Mouse (Mus musculus): ENCODE measurements at regions not wholly inside any gene's neighbourhood (a gene's known extent, or its start where the extent isn't known, plus 50 kb on each side); places are given as distances from the start of the nearest gene placed in this dataset.

GRCm38 (mm10) chr8:7489948-7490347 lies 1171.1 kb downstream of the Efnb2 start:
- ATAC-seq (replicated peaks; ENCODE audit: insufficient number of reproducible peaks, low FRiP score, low TSS enrichment, low read depth) = no peak
- DNase-seq (ENCODE audit: low spot score) = no peak
- no peaks in the 10 kb centered on the region for H3K4me1 ChIP-seq (ENCODE audit: control insufficient read depth, insufficient read depth, low read length)
- no peaks in the 10 kb centered on the region for H3K27me3 ChIP-seq (ENCODE audit: control insufficient read depth, insufficient read depth, low read length)
- no peaks in the 10 kb centered on the region for H3K36me3 ChIP-seq (replicated peaks; ENCODE audit: control insufficient read depth, insufficient read depth, low read depth, low read length)
- no peak overlapping the region for H3K27ac ChIP-seq (replicated peaks; ENCODE audit: low read depth, low read length)
- no peak overlapping the region for H3K9ac ChIP-seq (replicated peaks; ENCODE audit: low read length)
- H3K9me3 ChIP-seq (replicated peaks; ENCODE audit: control insufficient read depth, low read length) = no peaks in the 10 kb centered on the region
- WGBS = 84% methylated on average over 1 of the region's 1 CpGs
- H3K4me3 ChIP-seq (ENCODE audit: low read depth, low read length) = no peak overlapping the region
- no peak overlapping the region for H3K4me2 ChIP-seq (ENCODE audit: low read depth, low read length)

DNA sequence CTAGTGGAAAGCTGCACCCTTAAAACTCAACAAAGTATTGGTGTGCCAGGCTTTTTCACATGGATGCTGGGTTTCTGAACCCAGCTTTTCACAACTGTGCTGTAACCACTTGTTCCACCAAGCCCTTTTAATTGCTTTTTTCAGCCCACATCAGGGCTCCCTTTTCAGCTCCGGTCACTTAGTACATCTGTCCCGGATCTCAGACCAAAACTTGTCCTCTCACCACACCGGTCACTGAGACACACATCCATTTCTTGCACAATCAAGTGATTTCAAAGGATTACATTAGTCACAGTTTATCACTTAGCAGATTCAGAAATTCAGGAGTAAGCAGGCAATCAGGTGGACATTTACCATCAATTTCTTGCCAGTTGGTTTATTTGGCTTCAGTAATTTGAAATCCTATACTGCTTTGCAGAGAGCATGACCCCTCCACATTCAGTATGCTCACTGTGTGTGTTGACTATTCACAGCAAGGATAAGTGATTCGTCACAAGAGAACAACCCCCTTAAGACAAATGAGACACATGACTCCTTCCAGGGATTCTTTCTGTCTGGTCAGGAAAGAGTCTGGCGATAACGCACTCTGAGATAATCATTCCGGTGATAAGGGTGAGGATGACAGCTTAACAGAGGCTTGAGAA lies 1188.8 kb downstream of the Efnb2 start:
- DNase-seq (ENCODE audit: low spot score) = no peak

GRCm38 (mm10) chr8:7469261-7469660 lies 1191.8 kb downstream of the Efnb2 start:
- ATAC-seq (replicated peaks; ENCODE audit: insufficient number of reproducible peaks, low FRiP score, low TSS enrichment, low read depth) (no peak), DNase-seq (ENCODE audit: low spot score) (no peak)
- no peaks in the 10 kb centered on the region for H3K4me1 ChIP-seq (ENCODE audit: control insufficient read depth, insufficient read depth, low read length)
- H3K9me3 ChIP-seq (replicated peaks; ENCODE audit: control insufficient read depth, low read length) = no peaks in the 10 kb centered on the region
- 91% methylated on average over 4 of the region's 4 CpGs for WGBS
- H3K9ac ChIP-seq (replicated peaks; ENCODE audit: low read length) = no peak overlapping the region
- H3K4me2 ChIP-seq (ENCODE audit: low read depth, low read length) = no peak overlapping the region
- no peak overlapping the region for H3K27ac ChIP-seq (replicated peaks; ENCODE audit: low read depth, low read length)
- no peaks in the 10 kb centered on the region for H3K36me3 ChIP-seq (replicated peaks; ENCODE audit: control insufficient read depth, insufficient read depth, low read depth, low read length)
- no peaks in the 10 kb centered on the region for H3K27me3 ChIP-seq (ENCODE audit: control insufficient read depth, insufficient read depth, low read length)
- H3K4me3 ChIP-seq (ENCODE audit: low read depth, low read length) = no peak overlapping the region

More for the DNA sequence above, 1188.8 kb downstream of the Efnb2 start:
- Histone ChIP-seq H3K27me3 (ENCODE audit: control insufficient read depth, insufficient read depth, low read length) (no peaks in the 10 kb centered on the region), H3K36me3 (replicated peaks; ENCODE audit: control insufficient read depth, insufficient read depth, low read depth, low read length) (no peaks in the 10 kb centered on the region), H3K27ac (replicated peaks; ENCODE audit: low read depth, low read length) (no peak overlapping the region), H3K9ac (replicated peaks; ENCODE audit: low read length) (no peak overlapping the region), H3K4me1 (ENCODE audit: control insufficient read depth, insufficient read depth, low read length) (no peaks in the 10 kb centered on the region), H3K9me3 (replicated peaks; ENCODE audit: control insufficient read depth, low read length) (no peaks in the 10 kb centered on the region), H3K4me2 (ENCODE audit: low read depth, low read length) (no peak overlapping the region), H3K4me3 (ENCODE audit: low read depth, low read length) (no peak overlapping the region)
- no peak for ATAC-seq (replicated peaks; ENCODE audit: insufficient number of reproducible peaks, low FRiP score, low TSS enrichment, low read depth)
- WGBS = 42% methylated on average over 7 of the region's 7 CpGs

GRCm38 (mm10) chr8:7462798-7463197 lies 1198.2 kb downstream of the Efnb2 start:
- DNase-seq (ENCODE audit: low spot score) = no peak
- no peak for ATAC-seq (replicated peaks; ENCODE audit: insufficient number of reproducible peaks, low FRiP score, low TSS enrichment, low read depth)
- Histone ChIP-seq H3K36me3 (replicated peaks; ENCODE audit: control insufficient read depth, insufficient read depth, low read depth, low read length) (no peaks in the 10 kb centered on the region), H3K4me2 (ENCODE audit: low read depth, low read length) (no peak overlapping the region), H3K4me1 (ENCODE audit: control insufficient read depth, insufficient read depth, low read length) (no peaks in the 10 kb centered on the region), H3K27me3 (ENCODE audit: control insufficient read depth, insufficient read depth, low read length) (no peaks in the 10 kb centered on the region), H3K4me3 (ENCODE audit: low read depth, low read length) (no peak overlapping the region), H3K27ac (replicated peaks; ENCODE audit: low read depth, low read length) (no peak overlapping the region), H3K9me3 (replicated peaks; ENCODE audit: control insufficient read depth, low read length) (no peaks in the 10 kb centered on the region), H3K9ac (replicated peaks; ENCODE audit: low read length) (no peak overlapping the region)
- 73% methylated on average over 1 of the region's 1 CpGs for WGBS

DNA sequence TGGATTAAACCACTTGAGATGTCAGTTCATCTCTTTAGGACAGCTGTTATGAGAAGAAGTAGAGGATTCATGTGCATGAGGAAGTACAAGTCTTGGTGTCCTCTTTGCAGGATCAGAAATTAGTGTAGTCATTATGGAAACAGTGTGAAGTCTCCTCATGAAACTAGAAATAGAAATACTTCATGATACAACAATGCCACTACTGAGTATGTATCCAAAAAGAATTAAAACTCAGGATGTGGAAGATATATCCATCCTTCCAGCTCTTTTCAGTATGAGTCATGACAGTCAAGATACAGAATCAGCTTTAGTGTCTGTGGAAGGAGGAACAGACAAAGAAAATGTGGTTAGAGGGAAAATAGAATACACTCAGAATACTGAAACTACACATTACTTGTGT lies 1211.7 kb downstream of the Efnb2 start:
- H3K9me3 ChIP-seq (replicated peaks; ENCODE audit: control insufficient read depth, low read length) = no peaks in the 10 kb centered on the region
- ATAC-seq (replicated peaks; ENCODE audit: insufficient number of reproducible peaks, low FRiP score, low TSS enrichment, low read depth) (no peak), DNase-seq (ENCODE audit: low spot score) (no peak)
- H3K4me2 ChIP-seq (ENCODE audit: low read depth, low read length) = no peak overlapping the region
- H3K27me3 ChIP-seq (ENCODE audit: control insufficient read depth, insufficient read depth, low read length) = no peaks in the 10 kb centered on the region
- H3K4me3 ChIP-seq (ENCODE audit: low read depth, low read length) = no peak overlapping the region
- no peaks in the 10 kb centered on the region for H3K36me3 ChIP-seq (replicated peaks; ENCODE audit: control insufficient read depth, insufficient read depth, low read depth, low read length)
- H3K9ac ChIP-seq (replicated peaks; ENCODE audit: low read length) = no peak overlapping the region
- no peak overlapping the region for H3K27ac ChIP-seq (replicated peaks; ENCODE audit: low read depth, low read length)
- H3K4me1 ChIP-seq (ENCODE audit: control insufficient read depth, insufficient read depth, low read length) = no peaks in the 10 kb centered on the region

DNA sequence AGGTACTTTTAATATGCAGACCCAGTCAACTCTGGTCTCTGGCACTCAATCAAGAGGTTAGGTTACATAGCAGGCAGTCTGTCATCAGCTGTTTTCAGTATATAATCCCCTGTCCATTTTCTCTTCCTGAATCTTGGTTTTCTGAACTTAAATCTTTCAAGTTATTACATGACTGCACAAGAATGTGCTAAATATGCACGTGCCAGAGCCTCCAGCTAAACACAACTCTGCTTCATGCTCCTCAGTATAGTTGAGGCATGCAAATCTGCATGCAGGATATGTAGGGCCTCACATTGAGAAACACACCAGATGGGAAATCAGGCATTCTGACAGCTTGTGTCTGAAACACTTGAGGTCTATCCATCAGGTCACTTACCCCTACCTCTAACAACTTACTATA lies 1214.0 kb downstream of the Efnb2 start:
- 69% methylated on average over 1 of the region's 1 CpGs for WGBS

GRCm38 (mm10) chr8:7440829-7441228 lies 1220.2 kb downstream of the Efnb2 start:
- no peak for ATAC-seq (replicated peaks; ENCODE audit: insufficient number of reproducible peaks, low FRiP score, low TSS enrichment, low read depth)
- Histone ChIP-seq H3K9ac (replicated peaks; ENCODE audit: low read length) (no peak overlapping the region), H3K4me3 (ENCODE audit: low read depth, low read length) (no peak overlapping the region), H3K4me1 (ENCODE audit: control insufficient read depth, insufficient read depth, low read length) (no peaks in the 10 kb centered on the region), H3K9me3 (replicated peaks; ENCODE audit: control insufficient read depth, low read length) (no peaks in the 10 kb centered on the region), H3K4me2 (ENCODE audit: low read depth, low read length) (no peak overlapping the region), H3K36me3 (replicated peaks; ENCODE audit: control insufficient read depth, insufficient read depth, low read depth, low read length) (no peaks in the 10 kb centered on the region), H3K27me3 (ENCODE audit: control insufficient read depth, insufficient read depth, low read length) (no peaks in the 10 kb centered on the region), H3K27ac (replicated peaks; ENCODE audit: low read depth, low read length) (no peak overlapping the region)
- DNase-seq (ENCODE audit: low spot score) = no peak

More for the DNA sequence above, 1214.0 kb downstream of the Efnb2 start:
- Histone ChIP-seq H3K4me1 (ENCODE audit: control insufficient read depth, insufficient read depth, low read length) (no peaks in the 10 kb centered on the region), H3K4me2 (ENCODE audit: low read depth, low read length) (no peak overlapping the region), H3K4me3 (ENCODE audit: low read depth, low read length) (no peak overlapping the region), H3K27me3 (ENCODE audit: control insufficient read depth, insufficient read depth, low read length) (no peaks in the 10 kb centered on the region), H3K9me3 (replicated peaks; ENCODE audit: control insufficient read depth, low read length) (no peaks in the 10 kb centered on the region), H3K27ac (replicated peaks; ENCODE audit: low read depth, low read length) (no peak overlapping the region), H3K36me3 (replicated peaks; ENCODE audit: control insufficient read depth, insufficient read depth, low read depth, low read length) (no peaks in the 10 kb centered on the region), H3K9ac (replicated peaks; ENCODE audit: low read length) (no peak overlapping the region)
- ATAC-seq (replicated peaks; ENCODE audit: insufficient number of reproducible peaks, low FRiP score, low TSS enrichment, low read depth) (no peak), DNase-seq (ENCODE audit: low spot score) (peak; percentile 20)

GRCm38 (mm10) chr8:7440278-7440684 lies 1220.8 kb downstream of the Efnb2 start:
- no peak overlapping the region for H3K4me3 ChIP-seq (ENCODE audit: low read depth, low read length)
- DNase-seq (ENCODE audit: low spot score) (peak; percentile 55), ATAC-seq (replicated peaks; ENCODE audit: insufficient number of reproducible peaks, low FRiP score, low TSS enrichment, low read depth) (no peak; the same call in 1 of the 2 replicates)
- no peaks in the 10 kb centered on the region for H3K4me1 ChIP-seq (ENCODE audit: control insufficient read depth, insufficient read depth, low read length)
- H3K36me3 ChIP-seq (replicated peaks; ENCODE audit: control insufficient read depth, insufficient read depth, low read depth, low read length) = no peaks in the 10 kb centered on the region
- no peaks in the 10 kb centered on the region for H3K9me3 ChIP-seq (replicated peaks; ENCODE audit: control insufficient read depth, low read length)
- no peak overlapping the region for H3K4me2 ChIP-seq (ENCODE audit: low read depth, low read length)
- 9% methylated on average over 4 of the region's 4 CpGs for WGBS
- H3K27me3 ChIP-seq (ENCODE audit: control insufficient read depth, insufficient read depth, low read length) = no peaks in the 10 kb centered on the region
- H3K27ac ChIP-seq (replicated peaks; ENCODE audit: low read depth, low read length) = no peak overlapping the region
- H3K9ac ChIP-seq (replicated peaks; ENCODE audit: low read length) = no peak overlapping the region
